Mouse (Mus musculus) kidney, postnatal 14 days (tissue): ENCODE data around the gene Slc25a29.

Source experiments
- DNase-seq: peaks from one replicate; pipeline ENCODE4 v3.0.0; 2022; ENCODE audit warnings: mixed read lengths

Slc25a29 gene

DNA sequence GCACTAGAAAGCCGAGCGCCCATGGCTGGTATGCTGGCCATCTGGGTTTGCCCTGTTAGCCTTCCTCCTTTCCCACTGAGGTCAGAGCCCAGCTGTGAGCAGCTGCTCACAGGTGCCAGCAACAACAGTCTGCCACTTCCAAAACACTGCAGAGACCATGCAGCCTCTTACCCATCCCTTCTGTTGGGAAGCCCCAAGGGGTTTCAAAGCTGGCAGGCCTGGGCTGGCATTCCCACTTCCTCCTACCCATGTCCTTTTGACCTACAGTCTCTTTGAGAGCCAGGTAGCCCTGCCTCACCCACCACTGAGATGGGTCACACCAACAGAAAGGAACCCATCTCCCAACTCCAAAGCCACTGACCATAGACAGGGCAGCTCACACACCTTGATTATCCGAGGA is 2.3 kb downstream of the Slc25a29 start:
- no peak for DNase-seq

- peak; percentile 33 for DNase-seq
Measured at GRCm38 (mm10) chr12:108832851-108833250, 2.8 kb downstream of the Slc25a29 start.

DNA sequence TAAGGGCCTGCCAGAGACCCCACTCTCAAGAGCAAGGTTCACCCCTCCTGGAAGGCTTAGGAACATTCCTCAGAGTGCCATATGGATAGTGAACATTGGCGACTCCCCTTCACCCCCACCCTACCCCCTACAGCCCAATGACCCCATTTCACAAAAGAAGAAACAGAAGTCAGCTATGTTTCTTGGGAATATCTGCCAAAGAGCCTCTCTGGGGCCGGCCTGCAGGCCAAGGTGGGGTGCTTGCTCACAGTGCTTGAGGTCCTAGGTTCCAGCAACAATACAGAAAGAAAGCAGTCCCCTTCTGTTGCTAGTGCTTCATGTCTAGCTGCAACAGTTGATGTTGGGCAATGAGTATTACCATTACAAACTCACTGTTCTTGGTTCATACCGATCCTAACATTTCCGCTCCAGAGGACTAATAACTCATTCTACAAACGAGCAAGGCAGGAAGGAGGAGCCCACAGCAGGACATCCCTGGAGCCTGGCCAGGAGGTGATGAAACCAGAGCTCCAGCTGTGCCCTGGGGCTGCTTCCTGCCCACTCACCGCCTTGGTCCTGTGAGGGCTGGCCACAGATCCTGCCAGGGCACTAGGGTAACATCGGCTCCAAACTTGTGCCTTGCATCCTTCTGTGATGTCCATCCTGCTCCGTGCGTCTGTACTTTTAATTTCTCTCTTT is 3.6 kb downstream of the Slc25a29 start:
- peak; percentile 86 for DNase-seq

DNA sequence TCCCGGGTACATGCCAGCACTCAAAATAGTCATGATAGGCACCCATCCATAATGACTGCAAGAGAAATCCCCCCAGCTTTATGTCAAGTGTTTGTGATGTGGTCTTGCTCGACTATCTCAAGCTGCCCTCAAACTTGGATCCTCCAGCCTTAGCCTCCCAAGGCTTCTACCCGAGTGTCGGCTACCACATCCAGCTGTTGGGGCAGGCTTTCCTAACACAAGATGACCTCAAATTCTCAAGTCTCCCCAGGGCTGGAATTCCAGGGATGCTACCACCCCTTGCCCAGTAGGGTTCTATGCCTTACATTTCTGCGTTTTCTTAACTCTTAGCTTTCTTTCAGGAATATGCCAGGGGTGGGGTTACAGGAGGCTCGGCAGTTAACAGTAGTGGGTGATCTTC is 5.3 kb downstream of the Slc25a29 start:
- DNase-seq: no peak

DNA sequence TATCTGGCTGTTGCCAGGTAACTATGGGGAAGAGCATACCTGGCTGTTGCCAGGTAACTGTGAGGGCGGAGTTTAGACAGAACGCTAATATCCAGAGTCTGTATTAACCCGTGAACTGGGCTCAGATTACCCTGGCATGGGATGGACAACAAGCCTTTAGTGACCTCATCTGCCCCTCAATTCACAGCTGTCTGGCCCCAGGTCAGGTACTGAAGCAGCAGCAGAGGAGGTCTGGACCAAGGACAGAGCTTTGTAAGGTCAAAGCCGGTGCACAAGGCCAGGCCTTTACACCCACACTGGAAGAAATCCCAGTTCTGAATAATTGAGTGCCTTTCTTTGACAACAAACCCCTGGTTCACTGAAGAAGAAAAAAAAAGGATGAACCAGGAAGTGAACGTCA is 6.0 kb downstream of the Slc25a29 start:
- no peak for DNase-seq

DNA sequence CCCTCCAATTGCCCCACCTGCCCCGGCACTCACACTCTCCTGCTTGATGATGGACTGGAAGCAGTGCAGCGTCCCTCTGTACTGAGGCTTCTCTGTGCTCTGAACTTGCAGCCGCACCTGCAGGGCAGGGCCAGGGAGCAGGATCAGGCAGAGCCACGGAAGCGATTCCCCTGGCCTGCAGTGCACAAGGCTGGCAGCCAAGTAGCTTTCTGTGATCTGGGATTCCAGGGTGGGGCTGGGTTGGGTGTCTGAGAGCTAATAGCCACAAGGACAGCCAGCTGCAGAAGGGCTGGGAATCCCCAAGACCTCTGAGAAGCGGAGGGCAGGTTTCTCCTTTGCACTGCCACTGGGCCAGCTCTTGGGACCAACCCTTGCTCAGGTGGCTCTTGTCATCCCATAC is 8.0 kb downstream of the Slc25a29 start:
- DNase-seq: no peak

- DNase-seq: no peak
Measured at GRCm38 (mm10) chr12:108826958-108827535, 8.6 kb downstream of the Slc25a29 start.

DNA sequence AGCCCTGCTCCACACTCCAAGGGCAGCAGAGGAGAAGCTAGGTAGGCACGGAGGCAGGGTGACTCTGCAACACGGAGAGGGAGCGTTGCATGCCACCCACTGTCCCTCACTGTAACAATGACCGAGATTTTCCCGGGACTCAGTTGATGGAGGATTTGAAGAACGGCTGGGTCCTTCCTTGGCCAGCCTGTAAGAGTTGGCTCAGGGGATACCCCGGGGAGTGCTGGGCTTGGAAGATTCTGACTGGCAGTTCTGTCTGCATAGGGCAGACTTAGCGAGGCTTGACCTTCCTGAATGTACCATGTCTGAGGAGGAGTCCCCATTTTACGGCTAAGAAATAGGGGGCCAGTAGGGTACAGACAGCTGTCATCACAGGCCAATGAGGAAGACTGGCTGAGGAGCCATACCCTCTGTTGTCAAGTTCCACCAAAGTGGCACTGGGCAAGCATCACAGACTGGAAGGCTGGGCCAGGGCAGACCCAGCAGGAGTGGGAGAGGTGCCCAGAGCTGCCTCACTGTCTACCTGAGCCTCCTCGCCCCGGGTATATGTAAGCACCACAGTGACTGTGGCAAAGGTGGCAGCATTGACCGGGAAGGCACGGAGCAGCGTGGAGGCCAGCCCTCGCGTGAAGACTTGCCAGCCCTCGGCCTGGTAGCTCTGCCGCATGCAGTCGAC is 9.3 kb downstream of the Slc25a29 start:
- DNase-seq: no peak

- no peak for DNase-seq
Measured at GRCm38 (mm10) chr12:108825561-108826224, 10.0 kb downstream of the Slc25a29 start.

DNA sequence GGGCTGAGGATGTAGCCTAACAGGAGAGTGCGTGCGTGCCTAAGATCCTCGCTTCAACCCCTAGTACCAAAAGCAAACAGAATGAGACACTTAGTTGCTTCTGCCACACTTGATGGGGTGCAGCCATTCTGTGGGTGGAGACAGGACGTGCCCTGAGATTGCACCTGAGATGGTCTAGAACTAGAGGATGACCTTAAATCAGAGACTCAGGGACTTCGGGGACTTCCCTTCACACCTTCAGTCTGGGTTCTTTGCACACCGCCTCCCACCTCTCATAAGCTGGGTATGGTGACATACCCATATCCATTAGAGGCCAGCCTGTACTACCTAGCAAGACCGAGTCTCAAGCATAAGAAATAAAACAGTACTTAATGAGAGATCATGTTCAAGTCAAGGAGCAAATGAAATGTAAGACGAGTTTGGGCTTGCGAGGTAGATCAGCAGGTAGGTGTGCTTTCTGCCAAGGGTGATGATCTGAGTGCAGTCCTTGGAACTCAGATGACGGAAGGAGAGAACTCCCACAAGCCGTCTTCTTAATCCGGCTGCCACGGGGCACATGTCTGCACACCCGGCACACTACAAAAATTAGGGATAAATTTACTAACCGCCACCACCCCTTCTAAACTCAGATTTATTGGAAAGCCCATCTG is 11.3 kb downstream of the Slc25a29 start:
- DNase-seq: no peak

- DNase-seq: no peak
Measured at GRCm38 (mm10) chr12:108823036-108823435, 12.6 kb downstream of the Slc25a29 start.

DNA sequence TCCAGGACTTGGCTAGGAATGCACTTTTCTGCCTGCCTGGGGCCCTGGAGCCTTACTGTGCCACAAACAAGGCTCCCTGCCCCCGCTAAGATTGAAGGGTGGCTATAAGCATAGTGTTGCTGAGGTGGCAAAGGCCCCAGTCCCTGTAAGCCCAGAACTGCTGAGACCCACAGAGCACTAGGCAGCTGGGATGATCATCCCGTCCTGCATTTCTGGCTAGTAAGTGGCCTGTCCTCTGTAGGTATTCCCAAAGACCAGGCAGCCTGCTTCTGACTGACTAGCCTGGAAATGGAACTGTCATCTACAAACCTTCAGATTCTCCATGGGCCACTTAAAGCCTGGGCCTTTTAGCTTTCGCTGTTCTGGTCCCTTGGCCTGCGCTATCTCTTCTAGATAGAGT is 15.2 kb downstream of the Slc25a29 start:
- no peak for DNase-seq

- no peak for DNase-seq
Measured at GRCm38 (mm10) chr12:108816569-108816968, 19.1 kb downstream of the Slc25a29 start.

DNA sequence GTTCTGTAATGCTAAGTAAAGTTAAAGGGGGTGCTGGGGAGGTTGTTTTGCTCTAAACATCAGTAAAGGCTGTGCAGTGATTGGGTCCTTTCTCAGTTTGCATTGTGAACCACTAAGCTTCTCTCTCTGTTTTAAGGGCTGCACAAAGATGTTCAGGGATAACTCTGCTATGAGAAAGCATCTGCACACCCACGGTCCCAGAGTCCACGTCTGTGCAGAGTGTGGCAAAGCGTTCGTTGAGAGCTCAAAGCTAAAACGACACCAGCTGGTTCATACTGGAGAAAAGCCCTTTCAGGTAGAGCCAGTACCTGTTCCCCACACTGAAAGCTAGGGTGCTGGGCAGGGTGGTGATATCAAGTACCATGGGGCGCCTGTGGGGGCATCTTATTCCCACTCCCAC is 21.2 kb downstream of the Slc25a29 start:
- DNase-seq: no peak

DNA sequence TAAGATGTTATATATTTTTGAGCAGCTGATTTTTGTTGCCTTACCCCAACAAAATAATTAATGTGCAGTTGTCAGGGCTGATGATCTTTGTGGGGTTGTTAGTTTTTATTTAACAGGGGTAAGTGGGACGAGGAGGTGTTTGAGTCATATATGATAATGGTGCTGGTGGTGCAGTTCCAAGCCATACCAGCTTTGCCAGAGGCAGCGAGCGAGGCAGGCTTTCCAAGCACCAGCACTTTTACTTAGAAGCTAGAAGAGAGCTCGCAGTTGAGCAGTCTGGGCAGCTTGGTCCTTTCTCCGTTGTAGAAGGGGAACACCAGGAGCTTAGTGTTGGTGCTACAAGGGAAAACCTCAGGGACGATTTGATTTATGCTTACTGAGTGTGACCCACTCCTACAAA is 23.2 kb downstream of the Slc25a29 start:
- no peak for DNase-seq

DNA sequence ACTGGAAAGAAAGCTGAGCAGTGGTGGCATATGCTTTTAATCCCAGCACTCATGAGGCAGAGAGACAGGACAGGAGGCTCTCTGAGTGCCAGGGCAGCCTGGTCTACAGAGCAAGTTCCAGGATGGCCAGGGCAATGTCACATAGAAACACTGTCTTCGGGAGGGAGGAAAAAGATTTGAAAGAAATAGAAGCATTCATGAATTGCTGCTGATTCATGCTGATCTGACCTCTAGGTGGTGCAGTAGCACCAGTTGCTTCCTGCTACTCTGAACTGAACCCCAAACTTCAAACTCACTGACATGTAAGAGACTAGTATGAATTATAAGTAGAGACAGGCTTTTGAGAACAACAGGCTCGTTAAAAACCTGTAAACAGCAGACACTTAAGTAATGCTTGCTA is 24.6 kb downstream of the Slc25a29 start:
- peak; percentile 46 for DNase-seq

GRCm38 (mm10) chr12:108810309-108810708 is 25.4 kb downstream of the Slc25a29 start:
- no peak for DNase-seq

DNA sequence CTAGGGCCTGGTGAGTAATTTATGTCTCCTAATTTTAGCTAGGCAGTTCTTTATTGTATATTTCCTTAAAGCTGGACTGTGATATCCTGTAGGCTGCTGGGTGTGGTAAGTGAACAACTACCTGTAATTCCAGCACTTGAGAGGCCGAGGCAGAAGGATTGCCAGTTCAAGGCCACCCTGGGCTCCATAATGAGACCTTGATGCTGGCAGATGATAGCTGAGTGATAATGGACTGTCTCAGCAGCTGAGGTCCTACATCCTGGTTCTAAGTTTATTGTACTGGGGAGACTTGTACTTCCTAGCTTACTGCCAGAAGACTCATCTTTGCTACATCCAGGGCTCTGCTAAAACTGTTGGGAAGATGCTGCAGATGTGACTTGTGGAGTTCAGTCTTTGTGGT is 25.9 kb downstream of the Slc25a29 start:
- no peak for DNase-seq

- no peak for DNase-seq
Measured at GRCm38 (mm10) chr12:108808465-108808864, 27.2 kb downstream of the Slc25a29 start.

DNA sequence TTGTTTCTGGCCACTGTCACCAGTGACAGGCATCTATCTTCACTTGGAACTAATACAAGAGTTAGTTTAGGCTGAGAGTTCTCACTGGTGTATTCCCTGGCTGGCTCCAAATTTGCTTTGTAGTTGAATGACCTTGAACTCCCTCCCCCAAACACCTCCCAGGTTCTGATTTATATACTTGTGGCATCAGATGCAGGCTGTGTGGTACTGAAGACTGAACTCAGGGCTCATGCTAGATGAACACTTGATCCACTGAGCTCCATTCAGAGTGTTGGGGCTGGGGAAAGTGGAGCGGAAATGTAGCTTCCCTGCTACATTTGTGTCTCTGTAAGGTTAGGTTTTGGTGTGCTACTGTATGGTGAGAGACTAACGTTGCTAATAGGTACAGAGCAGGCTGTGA is 31.3 kb downstream of the Slc25a29 start:
- no peak for DNase-seq

GRCm38 (mm10) chr12:108801613-108802012 is 34.1 kb downstream of the Slc25a29 start:
- DNase-seq: no peak

DNA sequence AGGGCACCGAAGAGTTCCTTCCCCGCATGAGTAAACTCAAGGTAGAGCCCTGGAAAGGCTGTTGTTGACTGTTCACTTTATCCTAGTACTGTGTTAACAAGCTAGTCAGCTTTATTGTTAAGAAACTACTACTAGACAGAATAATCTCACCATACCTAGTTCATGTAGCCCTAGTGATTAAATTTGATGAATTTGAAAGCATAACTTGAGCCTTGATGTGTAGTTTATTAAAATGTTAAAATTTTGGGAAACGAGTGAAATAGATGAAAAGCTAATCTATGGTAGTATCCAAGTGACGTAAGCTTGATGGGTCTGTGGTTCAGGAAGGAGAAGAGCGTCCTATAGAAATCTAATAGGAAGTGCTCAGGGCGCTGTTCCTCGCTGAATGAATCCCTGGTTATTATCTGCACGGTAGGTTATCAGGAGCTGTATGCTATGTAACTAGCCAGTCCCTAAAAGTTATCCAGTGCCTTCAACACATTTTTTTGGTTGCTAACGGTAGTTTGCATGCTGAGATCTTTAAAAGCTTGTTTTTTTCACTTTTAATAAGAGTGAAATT is 40.6 kb downstream of the Slc25a29 start:
- DNase-seq: no peak
